Mouse (Mus musculus): ENCODE results near the gene Mex3a. TPM values are rescaled to one million over a fixed set of nuclear protein-coding genes. Genes with fewer than 3 reads are reported as not detected.

Mex3a gene
- polyA plus RNA-seq, 1 experiment = 1.0 TPM

GRCm38 (mm10) chr3:88532689-88533511, 705 bp downstream of the Mex3a start:
- Histone ChIP-seq H3K4me1 (ENCODE audit: control insufficient read depth, insufficient read depth, insufficient read length) (peaks cover 2% of the 10 kb centered on the region), H3K27ac (ENCODE audit: insufficient read depth, low read length) (no peak overlapping the region), H3K4me3 (ENCODE audit: extremely low read depth, insufficient read depth, insufficient read length) (peak overlapping the region; percentile 59), H3K36me3 (ENCODE audit: control insufficient read depth, insufficient read depth, low read length) (no peaks in the 10 kb centered on the region), H3K27me3 (ENCODE audit: control insufficient read depth, insufficient read depth, low read length) (peaks cover 5% of the 10 kb centered on the region; the same call in 1 of the 2 replicates)
- TF ChIP-seq CTCF (IDR thresholded peaks at IDR 0.05; ENCODE audit: extremely low read depth, insufficient read depth, insufficient read length, insufficient replicate concordance) (no peak), POLR2A (IDR thresholded peaks at IDR 0.05; ENCODE audit: low read depth, low read length) (no peak)
- WGBS = 3% methylated on average over 40 of the region's 40 CpGs
- DNase-seq (ENCODE audit: low read depth in 1 of 2, low spot score in 2 of 2) = no peak

DNA sequence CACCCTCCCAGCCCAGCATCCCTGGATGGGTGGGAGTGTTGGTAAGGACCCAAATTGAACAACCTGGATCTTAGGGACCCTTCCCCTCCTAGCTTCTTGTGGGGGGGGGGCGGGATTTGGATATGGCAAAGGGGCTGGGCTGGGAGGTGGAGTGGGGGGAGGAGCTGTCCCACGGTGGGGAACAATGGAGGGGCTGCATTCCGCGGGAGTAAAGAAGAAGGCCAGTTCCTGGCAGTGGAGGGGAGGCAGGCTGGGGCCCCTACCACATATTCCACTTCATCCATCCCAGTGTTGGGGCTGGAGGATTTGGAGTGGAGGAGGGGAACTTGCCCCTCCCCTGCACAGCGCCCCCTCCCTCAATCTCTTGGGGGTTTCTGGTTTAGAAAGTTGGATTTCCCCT, 1.5 kb downstream of the Mex3a start:
- DNase-seq (ENCODE audit: low read depth in 1 of 2, low spot score in 2 of 2) = no peak
- Histone ChIP-seq H3K4me1 (ENCODE audit: control insufficient read depth, insufficient read depth, insufficient read length) (peaks cover 2% of the 10 kb centered on the region), H3K27ac (ENCODE audit: insufficient read depth, low read length) (no peak overlapping the region), H3K36me3 (ENCODE audit: control insufficient read depth, insufficient read depth, low read length) (no peaks in the 10 kb centered on the region), H3K27me3 (ENCODE audit: control insufficient read depth, insufficient read depth, low read length) (peaks cover 5% of the 10 kb centered on the region; the same call in 1 of the 2 replicates), H3K4me3 (ENCODE audit: extremely low read depth, insufficient read depth, insufficient read length) (no peak overlapping the region)
- WGBS = 43% methylated on average over 5 of the region's 5 CpGs
- TF ChIP-seq POLR2A (IDR thresholded peaks at IDR 0.05; ENCODE audit: low read depth, low read length) (no peak), CTCF (IDR thresholded peaks at IDR 0.05; ENCODE audit: extremely low read depth, insufficient read depth, insufficient read length, insufficient replicate concordance) (no peak)

DNA sequence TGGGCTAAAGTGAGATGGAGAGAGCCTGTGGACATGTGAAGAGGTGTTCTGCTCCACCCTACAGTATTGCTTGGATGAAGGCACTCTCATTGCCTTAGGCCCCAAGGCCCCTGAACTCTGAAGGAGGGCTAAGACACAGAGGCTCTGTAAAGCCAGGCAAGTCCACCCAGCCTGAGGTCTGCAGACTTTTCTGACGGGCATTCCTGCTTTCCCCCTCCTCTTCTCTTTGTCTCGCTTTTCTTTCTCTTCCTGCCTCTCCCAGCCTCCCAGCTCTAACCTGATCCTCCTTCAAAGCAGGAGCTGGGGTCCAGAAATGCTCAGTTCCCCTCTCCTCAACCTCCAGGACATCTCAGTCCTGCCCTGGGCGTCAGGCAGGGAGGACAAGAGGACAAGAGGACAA, 2.8 kb downstream of the Mex3a start:
- Histone ChIP-seq H3K27me3 (ENCODE audit: control insufficient read depth, insufficient read depth, low read length) (peaks cover 5% of the 10 kb centered on the region; the same call in 1 of the 2 replicates), H3K4me3 (ENCODE audit: extremely low read depth, insufficient read depth, insufficient read length) (no peak overlapping the region), H3K4me1 (ENCODE audit: control insufficient read depth, insufficient read depth, insufficient read length) (peaks cover 2% of the 10 kb centered on the region), H3K36me3 (ENCODE audit: control insufficient read depth, insufficient read depth, low read length) (no peaks in the 10 kb centered on the region), H3K27ac (ENCODE audit: insufficient read depth, low read length) (no peak overlapping the region)
- DNase-seq (ENCODE audit: low read depth in 1 of 2, low spot score in 2 of 2) = no peak
- TF ChIP-seq POLR2A (IDR thresholded peaks at IDR 0.05; ENCODE audit: low read depth, low read length) = no peak
- no peak for TF ChIP-seq CTCF (IDR thresholded peaks at IDR 0.05; ENCODE audit: extremely low read depth, insufficient read depth, insufficient read length, insufficient replicate concordance)
- WGBS = 86% methylated on average over 3 of the region's 3 CpGs

GRCm38 (mm10) chr3:88535527-88535926, 3.3 kb downstream of the Mex3a start:
- 91% methylated on average over 4 of the region's 4 CpGs for WGBS
- Histone ChIP-seq H3K4me3 (ENCODE audit: extremely low read depth, insufficient read depth, insufficient read length) (no peak overlapping the region), H3K27ac (ENCODE audit: insufficient read depth, low read length) (no peak overlapping the region), H3K27me3 (ENCODE audit: control insufficient read depth, insufficient read depth, low read length) (peaks cover 5% of the 10 kb centered on the region; the same call in 1 of the 2 replicates), H3K36me3 (ENCODE audit: control insufficient read depth, insufficient read depth, low read length) (no peaks in the 10 kb centered on the region), H3K4me1 (ENCODE audit: control insufficient read depth, insufficient read depth, insufficient read length) (peaks cover 2% of the 10 kb centered on the region)
- TF ChIP-seq CTCF (IDR thresholded peaks at IDR 0.05; ENCODE audit: extremely low read depth, insufficient read depth, insufficient read length, insufficient replicate concordance) (no peak), POLR2A (IDR thresholded peaks at IDR 0.05; ENCODE audit: low read depth, low read length) (no peak)
- DNase-seq (ENCODE audit: low read depth in 1 of 2, low spot score in 2 of 2) = no peak

DNA sequence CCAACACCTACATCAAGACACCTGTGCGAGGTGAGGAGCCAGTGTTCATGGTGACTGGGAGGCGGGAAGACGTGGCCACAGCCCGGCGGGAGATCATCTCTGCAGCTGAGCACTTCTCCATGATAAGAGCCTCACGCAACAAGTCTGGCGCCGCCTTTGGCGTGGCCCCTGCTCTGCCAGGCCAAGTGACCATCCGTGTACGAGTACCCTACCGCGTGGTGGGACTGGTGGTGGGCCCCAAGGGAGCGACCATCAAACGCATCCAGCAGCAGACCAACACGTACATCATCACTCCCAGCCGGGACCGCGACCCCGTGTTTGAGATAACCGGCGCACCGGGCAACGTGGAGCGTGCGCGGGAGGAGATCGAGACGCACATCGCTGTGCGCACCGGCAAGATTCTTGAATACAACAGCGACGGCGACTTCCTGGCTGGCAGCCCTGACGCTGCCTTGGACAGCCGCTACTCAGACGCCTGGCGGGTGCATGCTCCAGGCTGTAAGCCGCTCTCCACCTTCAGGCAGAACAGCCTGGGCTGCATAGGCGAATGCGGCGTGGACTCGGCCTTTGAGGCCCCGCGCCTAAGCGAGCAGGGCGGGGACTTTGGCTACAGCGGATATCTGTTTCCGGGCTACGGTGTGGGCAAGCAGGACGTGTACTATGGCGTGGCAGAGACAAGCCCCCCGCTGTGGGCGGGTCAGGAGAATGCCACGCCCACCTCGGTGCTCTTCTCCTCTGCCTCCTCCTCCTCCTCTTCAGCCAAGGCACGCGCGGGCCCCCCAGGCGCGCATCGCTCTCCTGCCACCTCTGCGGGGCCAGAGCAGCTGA, 4.1 kb downstream of the Mex3a start:
- Histone ChIP-seq H3K4me1 (ENCODE audit: control insufficient read depth, insufficient read depth, insufficient read length) (peaks cover 2% of the 10 kb centered on the region), H3K27me3 (ENCODE audit: control insufficient read depth, insufficient read depth, low read length) (peaks cover 5% of the 10 kb centered on the region; the same call in 1 of the 2 replicates), H3K36me3 (ENCODE audit: control insufficient read depth, insufficient read depth, low read length) (no peaks in the 10 kb centered on the region), H3K27ac (ENCODE audit: insufficient read depth, low read length) (no peak overlapping the region), H3K4me3 (ENCODE audit: extremely low read depth, insufficient read depth, insufficient read length) (peak overlapping the region; percentile 51; the same call in 1 of the 2 replicates)
- 65% methylated on average over 64 of the region's 64 CpGs for WGBS
- TF ChIP-seq CTCF (IDR thresholded peaks at IDR 0.05; ENCODE audit: extremely low read depth, insufficient read depth, insufficient read length, insufficient replicate concordance) = no peak
- DNase-seq (ENCODE audit: low read depth in 1 of 2, low spot score in 2 of 2) = no peak

DNA sequence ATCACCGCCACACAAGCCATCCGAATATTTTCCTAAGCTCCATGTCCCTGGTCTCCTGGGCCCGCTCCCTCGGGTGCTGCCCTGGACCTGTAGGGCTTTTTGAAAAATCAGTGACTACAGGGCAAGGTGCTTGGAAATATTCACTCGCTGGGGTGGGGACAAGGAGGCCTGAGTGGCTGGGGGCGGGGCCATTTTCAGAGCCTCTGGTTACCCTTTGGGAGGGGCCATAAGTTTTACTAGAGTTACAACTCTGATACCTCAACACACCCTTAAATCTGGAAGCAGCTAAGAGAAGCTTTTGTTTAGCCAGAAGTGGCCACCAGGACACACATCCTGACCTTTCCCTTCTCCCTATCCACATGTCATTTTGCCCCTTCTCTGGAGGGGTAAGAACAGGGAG, 5.0 kb downstream of the Mex3a start:
- H3K27ac ChIP-seq (ENCODE audit: insufficient read depth, low read length) = no peak overlapping the region
- peaks cover 2% of the 10 kb centered on the region for H3K4me1 ChIP-seq (ENCODE audit: control insufficient read depth, insufficient read depth, insufficient read length)
- DNase-seq (ENCODE audit: low read depth in 1 of 2, low spot score in 2 of 2) = no peak
- no peaks in the 10 kb centered on the region for H3K36me3 ChIP-seq (ENCODE audit: control insufficient read depth, insufficient read depth, low read length)
- WGBS = 95% methylated on average over 6 of the region's 6 CpGs
- TF ChIP-seq POLR2A (IDR thresholded peaks at IDR 0.05; ENCODE audit: low read depth, low read length) (no peak), CTCF (IDR thresholded peaks at IDR 0.05; ENCODE audit: extremely low read depth, insufficient read depth, insufficient read length, insufficient replicate concordance) (no peak)
- peaks cover 5% of the 10 kb centered on the region; the same call in 1 of the 2 replicates for H3K27me3 ChIP-seq (ENCODE audit: control insufficient read depth, insufficient read depth, low read length)
- H3K4me3 ChIP-seq (ENCODE audit: extremely low read depth, insufficient read depth, insufficient read length) = no peak overlapping the region
